Mouse (Mus musculus): Measurements from ENCODE around the gene Mkrn2os. TPM values are rescaled to one million over a fixed set of nuclear protein-coding genes. Genes with fewer than 3 reads are reported as not detected.

The Mkrn2os gene
- polyA plus RNA-seq, 1 experiment from 2014 or later, result 0.36 TPM

- Histone ChIP-seq H3K4me3 (no peak overlapping the region), H3K4me1 (no peaks in the 10 kb centered on the region), H3K36me3 (peaks cover 79% of the 10 kb centered on the region), H3K27ac (no peak overlapping the region), H3K9me3 (no peaks in the 10 kb centered on the region), H3K27me3 (ENCODE audit: insufficient read depth, poor library complexity, severe bottlenecking) (no peaks in the 10 kb centered on the region)
- 84% methylated on average over 5 of the region's 5 CpGs for WGBS
- DNase-seq (ENCODE audit: low spot score), result no peak
Measured at GRCm38 (mm10) chr6:115577407-115577806, 15.0 kb downstream of the Mkrn2os start.

- Histone ChIP-seq H3K9me3 (no peaks in the 10 kb centered on the region), H3K4me3 (no peak overlapping the region), H3K36me3 (peaks cover 87% of the 10 kb centered on the region), H3K4me1 (no peaks in the 10 kb centered on the region; the same call in 1 of the 2 replicates), H3K27ac (no peak overlapping the region), H3K27me3 (ENCODE audit: insufficient read depth, poor library complexity, severe bottlenecking) (no peaks in the 10 kb centered on the region)
- WGBS, result 84% methylated on average over 7 of the region's 7 CpGs
- DNase-seq (ENCODE audit: low spot score), result no peak
Measured at GRCm38 (mm10) chr6:115574171-115574570, 18.2 kb downstream of the Mkrn2os start.

- DNase-seq (ENCODE audit: low spot score), result no peak
- WGBS, result 83% methylated on average over 6 of the region's 6 CpGs
- H3K27ac ChIP-seq, result no peak overlapping the region
- H3K4me1 ChIP-seq, result no peaks in the 10 kb centered on the region
- no peaks in the 10 kb centered on the region for H3K27me3 ChIP-seq (ENCODE audit: insufficient read depth, poor library complexity, severe bottlenecking)
- no peak overlapping the region for H3K4me3 ChIP-seq
- no peaks in the 10 kb centered on the region for H3K9me3 ChIP-seq
- H3K36me3 ChIP-seq, result peaks cover 82% of the 10 kb centered on the region
Measured at GRCm38 (mm10) chr6:115565479-115566045, 26.8 kb downstream of the Mkrn2os start.

- 51% methylated on average over 21 of the region's 21 CpGs for WGBS
- Histone ChIP-seq H3K27ac (peak overlapping the region; percentile 90), H3K27me3 (ENCODE audit: insufficient read depth, poor library complexity, severe bottlenecking) (no peaks in the 10 kb centered on the region), H3K4me1 (peaks cover 13% of the 10 kb centered on the region), H3K4me3 (peak overlapping the region; percentile 36), H3K36me3 (peaks cover 55% of the 10 kb centered on the region), H3K9me3 (no peaks in the 10 kb centered on the region)
- peak; percentile 89 for DNase-seq (ENCODE audit: low spot score)
Measured at GRCm38 (mm10) chr6:115559651-115560632, 32.4 kb downstream of the Mkrn2os start.

- WGBS, result 83% methylated on average over 2 of the region's 2 CpGs
- H3K36me3 ChIP-seq, result peaks cover 60% of the 10 kb centered on the region
Measured at GRCm38 (mm10) chr6:115558176-115558575, 34.2 kb downstream of the Mkrn2os start.

GRCm38 (mm10) chr6:115555485-115555884, 36.9 kb downstream of the Mkrn2os start:
- Histone ChIP-seq H3K4me3 (no peak overlapping the region), H3K4me1 (peaks cover 13% of the 10 kb centered on the region), H3K36me3 (peaks cover 55% of the 10 kb centered on the region), H3K27me3 (ENCODE audit: insufficient read depth, poor library complexity, severe bottlenecking) (no peaks in the 10 kb centered on the region), H3K9me3 (no peaks in the 10 kb centered on the region), H3K27ac (no peak overlapping the region)
- WGBS, result 65% methylated on average over 5 of the region's 5 CpGs
- DNase-seq (ENCODE audit: low spot score), result no peak

More at GRCm38 (mm10) chr6:115558176-115558575, 34.2 kb downstream of the Mkrn2os start:
- H3K4me3 ChIP-seq, result no peak overlapping the region
- H3K4me1 ChIP-seq, result peaks cover 13% of the 10 kb centered on the region
- no peaks in the 10 kb centered on the region for H3K9me3 ChIP-seq
- H3K27me3 ChIP-seq (ENCODE audit: insufficient read depth, poor library complexity, severe bottlenecking), result no peaks in the 10 kb centered on the region
- H3K27ac ChIP-seq, result no peak overlapping the region
- no peak for DNase-seq (ENCODE audit: low spot score)

- peak; percentile 78 for DNase-seq (ENCODE audit: low spot score)
- Histone ChIP-seq H3K36me3 (peaks cover 22% of the 10 kb centered on the region), H3K4me1 (peaks cover 8% of the 10 kb centered on the region; the same call in 1 of the 2 replicates), H3K27ac (no peak overlapping the region), H3K9me3 (no peaks in the 10 kb centered on the region), H3K27me3 (ENCODE audit: insufficient read depth, poor library complexity, severe bottlenecking) (no peaks in the 10 kb centered on the region), H3K4me3 (no peak overlapping the region)
- WGBS, result 84% methylated on average over 5 of the region's 5 CpGs
Measured at GRCm38 (mm10) chr6:115546276-115546675, 46.1 kb downstream of the Mkrn2os start.

GRCm38 (mm10) chr6:115544442-115544970, 47.9 kb downstream of the Mkrn2os start, which contains the start of gene Tsen2:
Gene Tsen2, plus strand, starts transcription at chr6:115544664.
- Histone ChIP-seq H3K27me3 (ENCODE audit: insufficient read depth, poor library complexity, severe bottlenecking) (no peaks in the 10 kb centered on the region), H3K4me1 (peaks cover 10% of the 10 kb centered on the region; the same call in 1 of the 2 replicates), H3K36me3 (peaks cover 18% of the 10 kb centered on the region), H3K9me3 (no peaks in the 10 kb centered on the region), H3K27ac (peak within 1 kb of the TSS; percentile 89), H3K4me3 (peak within 1 kb of the TSS; percentile 85)
- WGBS, result under 1% methylated on average over 38 of the region's 38 CpGs
- peak; percentile 98 for DNase-seq (ENCODE audit: low spot score)

- DNase-seq (ENCODE audit: low spot score), result no peak
- H3K9me3 ChIP-seq, result no peaks in the 10 kb centered on the region
- H3K4me1 ChIP-seq, result peaks cover 17% of the 10 kb centered on the region; the same call in 1 of the 2 replicates
- WGBS, result 79% methylated on average over 3 of the region's 3 CpGs
- no peaks in the 10 kb centered on the region for H3K36me3 ChIP-seq
- peaks cover 3% of the 10 kb centered on the region; the same call in 1 of the 2 replicates for H3K27me3 ChIP-seq (ENCODE audit: insufficient read depth, poor library complexity, severe bottlenecking)
- H3K27ac ChIP-seq, result no peak overlapping the region
- H3K4me3 ChIP-seq, result no peak overlapping the region
Measured at GRCm38 (mm10) chr6:115542341-115542740, 50.0 kb downstream of the Mkrn2os start.

GRCm38 (mm10) chr6:115541676-115542275, 50.6 kb downstream of the Mkrn2os start:
- H3K27ac ChIP-seq, result peak overlapping the region; percentile 33
- H3K27me3 ChIP-seq (ENCODE audit: insufficient read depth, poor library complexity, severe bottlenecking), result peaks cover 8% of the 10 kb centered on the region; the same call in 1 of the 2 replicates
- H3K9me3 ChIP-seq, result no peaks in the 10 kb centered on the region
- WGBS, result 57% methylated on average over 6 of the region's 6 CpGs
- no peak for DNase-seq (ENCODE audit: low spot score)
- no peak overlapping the region for H3K4me3 ChIP-seq
- H3K4me1 ChIP-seq, result peaks cover 17% of the 10 kb centered on the region; the same call in 1 of the 2 replicates
- no peaks in the 10 kb centered on the region for H3K36me3 ChIP-seq

GRCm38 (mm10) chr6:115538645-115539429, 53.5 kb downstream of the Mkrn2os start:
- no peaks in the 10 kb centered on the region for H3K9me3 ChIP-seq
- no peaks in the 10 kb centered on the region for H3K36me3 ChIP-seq
- H3K27ac ChIP-seq, result peak overlapping the region; percentile 83
- H3K4me3 ChIP-seq, result peak overlapping the region; percentile 51
- peak; percentile 88 for DNase-seq (ENCODE audit: low spot score)
- 18% methylated on average over 26 of the region's 26 CpGs for WGBS
- peaks cover 13% of the 10 kb centered on the region; the same call in 1 of the 2 replicates for H3K4me1 ChIP-seq
- H3K27me3 ChIP-seq (ENCODE audit: insufficient read depth, poor library complexity, severe bottlenecking), result peaks cover 11% of the 10 kb centered on the region; the same call in 1 of the 2 replicates

GRCm38 (mm10) chr6:115536169-115536568, 56.2 kb downstream of the Mkrn2os start:
- peaks cover 11% of the 10 kb centered on the region; the same call in 1 of the 2 replicates for H3K27me3 ChIP-seq (ENCODE audit: insufficient read depth, poor library complexity, severe bottlenecking)
- 82% methylated on average over 4 of the region's 4 CpGs for WGBS

More at GRCm38 (mm10) chr6:115536169-115536568, 56.2 kb downstream of the Mkrn2os start:
- no peak overlapping the region for H3K27ac ChIP-seq
- DNase-seq (ENCODE audit: low spot score), result no peak
- no peak overlapping the region for H3K4me3 ChIP-seq
- no peaks in the 10 kb centered on the region for H3K9me3 ChIP-seq
- H3K4me1 ChIP-seq, result peaks cover 9% of the 10 kb centered on the region; the same call in 1 of the 2 replicates
- no peaks in the 10 kb centered on the region for H3K36me3 ChIP-seq

All from heart, embryonic 10.5 days (tissue).